In genomic region chr6:41636178-41636577, GRCm38 (mm10) we compare ENCODE assay signal across 16 mouse cellular contexts. TPM values are rescaled to one million over a fixed set of nuclear protein-coding genes. Genes with fewer than 3 reads are reported as not detected.
DNase-seq lines count a peak whose midpoint lies in the region; ATAC-seq and TF ChIP-seq lines count a peak whose summit lies in the region.
"Had no signal": no experiment of that assay in that cellular context is flagged by ENCODE, and none has a peak within 500 bp of the region (broad histone marks: within the 10 kb centered on the region; RNA-seq: fewer than 3 reads in every experiment).

Gene Trpv6 (minus strand): TSS chr6:41636405.

- H3K4me2 ChIP-seq in hindbrain, embryonic 16.5 days (ENCODE audit: low read length): no peak within 1 kb of the TSS
- H3K4me2 ChIP-seq in hindbrain, embryonic 12.5 days (replicated peaks): no peak within 1 kb of the TSS
- H3K4me2 ChIP-seq in midbrain, embryonic 11.5 days: no peak within 1 kb of the TSS
- no peak within 1 kb of the TSS for H3K4me2 ChIP-seq in midbrain, postnatal 0 days (ENCODE audit: low read depth, low read length, poor library complexity, severe bottlenecking)
- H3K4me2 ChIP-seq: heart, embryonic 15.5 days had no signal

- H3K9me3 ChIP-seq in hindbrain, embryonic 16.5 days (ENCODE audit: control insufficient read depth, low read length): no peaks in the 10 kb centered on the region
- H3K9me3 ChIP-seq in hindbrain, embryonic 12.5 days (replicated peaks): no peaks in the 10 kb centered on the region
- no peaks in the 10 kb centered on the region for H3K9me3 ChIP-seq in midbrain, embryonic 11.5 days (ENCODE audit: control insufficient read depth, low read length)
- H3K9me3 ChIP-seq in midbrain, postnatal 0 days (ENCODE audit: low read length): no peaks in the 10 kb centered on the region
- H3K9me3 ChIP-seq: heart, embryonic 15.5 days had no signal

- no peak for TF ChIP-seq CTCF in midbrain, postnatal 0 days (IDR thresholded peaks at IDR 0.05)

- H3K27ac ChIP-seq in hindbrain, embryonic 16.5 days (ENCODE audit: low read depth, low read length): no peak within 1 kb of the TSS
- no peak within 1 kb of the TSS for H3K27ac ChIP-seq in hindbrain, embryonic 12.5 days
- no peak within 1 kb of the TSS for H3K27ac ChIP-seq in midbrain, embryonic 11.5 days (ENCODE audit: low read depth, low read length)
- H3K27ac ChIP-seq in midbrain, postnatal 0 days (ENCODE audit: low read depth, low read length): no peak within 1 kb of the TSS
- H3K27ac ChIP-seq: heart, embryonic 15.5 days; liver, embryonic 14.5 days had no signal

- 0 out of 2 replicates have a peak, but pooled peaks have one; percentile 8 for ATAC-seq in hindbrain, embryonic 16.5 days
- ATAC-seq in hindbrain, embryonic 12.5 days (ENCODE audit: low FRiP score): no peak
- no peak for ATAC-seq in midbrain, embryonic 11.5 days (ENCODE audit: low FRiP score)
- no peak for ATAC-seq in midbrain, postnatal 0 days (ENCODE audit: low FRiP score)
- no peak for ATAC-seq in granulocyte monocyte progenitor cell, adult 5-6 weeks (replicated peaks; ENCODE audit: poor library complexity, severe bottlenecking)
- no peak for ATAC-seq in megakaryocyte progenitor cell, adult 5-6 weeks (replicated peaks; ENCODE audit: poor library complexity)
- ATAC-seq: forebrain, postnatal 0 days; Patski had no signal

- H3K4me3 ChIP-seq in hindbrain, embryonic 16.5 days (ENCODE audit: low read length): no peak within 1 kb of the TSS
- no peak within 1 kb of the TSS for H3K4me3 ChIP-seq in hindbrain, embryonic 12.5 days
- H3K4me3 ChIP-seq in midbrain, embryonic 11.5 days (ENCODE audit: low read depth, low read length): no peak within 1 kb of the TSS
- no peak within 1 kb of the TSS for H3K4me3 ChIP-seq in midbrain, postnatal 0 days (ENCODE audit: low read depth, low read length)
- H3K4me3 ChIP-seq: heart, embryonic 15.5 days had no signal

- H3K4me1 ChIP-seq in hindbrain, embryonic 16.5 days (ENCODE audit: control insufficient read depth, insufficient read depth, low read depth, low read length): no peaks in the 10 kb centered on the region
- peaks cover 6% of the 10 kb centered on the region; the same call in 1 of the 2 replicates for H3K4me1 ChIP-seq in hindbrain, embryonic 12.5 days
- no peaks in the 10 kb centered on the region for H3K4me1 ChIP-seq in midbrain, embryonic 11.5 days (ENCODE audit: control insufficient read depth, insufficient read depth, low read length)
- no peaks in the 10 kb centered on the region for H3K4me1 ChIP-seq in midbrain, postnatal 0 days (ENCODE audit: insufficient read depth, low read length)
- H3K4me1 ChIP-seq: heart, embryonic 15.5 days had no signal

- peak; percentile 39 for DNase-seq in midbrain, embryonic 11.5 days (ENCODE audit: low spot score, missing footprints)
- no peak for DNase-seq in midbrain, postnatal 0 days (ENCODE audit: low spot score)
- peak; percentile 21 for DNase-seq in lung, postnatal 14 days
- DNase-seq in right cerebral cortex, adult 18-20 months: no peak
- DNase-seq: adrenal gland, adult 2 months; cerebellum, adult 18-20 months; forebrain, postnatal 0 days; gastrocnemius, postnatal 14 days; right cerebral cortex, postnatal 14 days had no signal

- 33% methylated on average over 5 of the region's 5 CpGs for WGBS in hindbrain, embryonic 16.5 days
- WGBS in hindbrain, embryonic 12.5 days: 26% methylated on average over 5 of the region's 5 CpGs
- WGBS in midbrain, embryonic 11.5 days: 20% methylated on average over 5 of the region's 5 CpGs
- 33% methylated on average over 5 of the region's 5 CpGs for WGBS in midbrain, postnatal 0 days

- no peaks in the 10 kb centered on the region for H3K36me3 ChIP-seq in hindbrain, embryonic 16.5 days (ENCODE audit: control insufficient read depth, insufficient read depth, low read length)
- H3K36me3 ChIP-seq in hindbrain, embryonic 12.5 days: no peaks in the 10 kb centered on the region
- no peaks in the 10 kb centered on the region for H3K36me3 ChIP-seq in midbrain, embryonic 11.5 days (ENCODE audit: control insufficient read depth, insufficient read depth, low read length)
- no peaks in the 10 kb centered on the region for H3K36me3 ChIP-seq in midbrain, postnatal 0 days (ENCODE audit: insufficient read depth, low read length)
- H3K36me3 ChIP-seq: heart, embryonic 15.5 days had no signal

- H3K27me3 ChIP-seq in hindbrain, embryonic 16.5 days (replicated peaks; ENCODE audit: control insufficient read depth, insufficient read depth, low read length): no peaks in the 10 kb centered on the region
- no peaks in the 10 kb centered on the region for H3K27me3 ChIP-seq in hindbrain, embryonic 12.5 days
- no peaks in the 10 kb centered on the region for H3K27me3 ChIP-seq in midbrain, embryonic 11.5 days (ENCODE audit: control insufficient read depth, insufficient read depth, low read length)
- no peaks in the 10 kb centered on the region for H3K27me3 ChIP-seq in midbrain, postnatal 0 days (ENCODE audit: insufficient read depth, low read length)
- H3K27me3 ChIP-seq: heart, embryonic 15.5 days; Patski had no signal

- H3K9ac ChIP-seq in hindbrain, embryonic 16.5 days (ENCODE audit: low read depth, low read length): no peak within 1 kb of the TSS
- no peak within 1 kb of the TSS for H3K9ac ChIP-seq in hindbrain, embryonic 12.5 days
- no peak within 1 kb of the TSS for H3K9ac ChIP-seq in midbrain, embryonic 11.5 days (ENCODE audit: low read length)
- H3K9ac ChIP-seq in midbrain, postnatal 0 days (replicated peaks; ENCODE audit: low read length, poor library complexity, severe bottlenecking): no peak within 1 kb of the TSS
- H3K9ac ChIP-seq: forebrain, postnatal 0 days; heart, embryonic 15.5 days; liver, embryonic 14.5 days had no signal

RNA-seq across cellular contexts. Expression of gene Trpv6, which starts in this region (rescaled TPM):
- polyA plus RNA-seq in hindbrain, embryonic 16.5 days (2015; fragmentation: Nextera tagmentation; extraction: Ambion mirVana): 0.61 and 1.2 TPM in 2 replicates
- 0.62 and 1.1 TPM in 2 replicates for polyA plus RNA-seq in hindbrain, embryonic 12.5 days (2016; fragmentation: Nextera tagmentation; extraction: Ambion mirVana)
- polyA plus RNA-seq in midbrain, embryonic 11.5 days (2014; fragmentation: Nextera tagmentation; extraction: Ambion mirVana): 0.26 and 0.27 TPM in 2 replicates
- total RNA-seq in midbrain, postnatal 0 days (2014; rRNA removed): 0.33 TPM in 1 of 2 replicates, not detected in the other
- 0.78 and 0.80 TPM in 2 replicates for polyA plus RNA-seq in midbrain, postnatal 0 days (2015; fragmentation: Nextera tagmentation; extraction: Ambion mirVana)
- total RNA-seq in granulocyte monocyte progenitor cell, adult 5-6 weeks (2014; fragmentation: Nextera tagmentation): not detected in 2 replicates
- not detected in 2 replicates for total RNA-seq in granulocyte monocyte progenitor cell, adult 5-6 weeks (2017)
- not detected in 2 replicates for total RNA-seq in megakaryocyte progenitor cell, adult 5-6 weeks (2015)
- not detected in 2 replicates for total RNA-seq in megakaryocyte progenitor cell, adult 5-6 weeks (2017)
- total RNA-seq: adrenal gland, adult 2 months; forebrain, postnatal 0 days; gastrocnemius, postnatal 14 days had no signal
- polyA plus RNA-seq: adrenal gland, adult 2 months; heart, embryonic 15.5 days had no signal

Comparison
In these comparisons a context has a peak if more than half of its experiments do, and no peak if none do; other contexts are left out.
1. Peak in DNase-seq in midbrain, embryonic 11.5 days; RNA of the gene not detected or under 1 TPM.